Mouse (Mus musculus): Measurements from ENCODE around the gene Kctd18.

DNA sequence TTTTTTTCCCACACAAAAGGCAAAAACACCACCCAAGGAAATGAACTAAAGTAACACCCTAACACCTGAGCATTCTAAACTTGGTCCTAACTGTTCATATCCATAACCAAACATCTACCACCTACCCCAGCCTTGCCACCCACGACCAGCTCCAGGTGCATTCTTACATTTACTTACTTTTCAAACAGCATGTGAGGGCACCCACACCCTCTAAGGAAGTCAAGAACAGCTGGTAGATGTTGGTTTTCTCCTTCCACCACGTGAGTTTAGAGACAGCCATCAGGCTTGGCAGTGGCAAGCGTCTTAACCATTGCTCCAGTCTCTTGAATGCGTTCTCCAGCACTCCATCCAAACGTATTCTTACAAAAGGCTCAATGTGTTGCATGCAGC lies 64.4 kb downstream of the Kctd18 start:
- TF ChIP-seq POLR2A (IDR thresholded peaks at IDR 0.05; ENCODE audit: extremely low read depth, insufficient read depth, low read length) (no peak), CTCF (IDR thresholded peaks at IDR 0.05; ENCODE audit: low read depth, low read length) (no peak)
